ENCODE assay signal across 38 mouse cellular contexts in the genomic region with DNA sequence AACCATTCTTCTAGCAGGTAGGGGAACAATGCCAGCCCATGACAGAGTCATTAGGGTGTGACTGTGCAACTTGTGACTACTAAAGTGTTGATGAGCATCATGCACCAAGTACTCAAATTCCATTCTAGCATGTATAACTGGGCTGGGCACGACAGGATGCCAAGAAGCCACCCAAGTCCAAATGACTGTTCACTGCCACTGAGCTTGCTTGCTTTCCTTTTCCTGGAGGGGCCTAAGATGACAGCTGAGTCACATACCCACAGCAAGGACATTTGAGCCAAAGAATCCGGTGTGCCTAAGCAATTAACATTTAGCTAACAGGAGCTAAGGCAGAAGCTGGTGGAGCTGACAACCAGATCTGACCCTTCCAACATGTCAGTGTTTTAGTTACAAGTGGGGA. TPM values are rescaled to one million over a fixed set of nuclear protein-coding genes. Genes with fewer than 3 reads are reported as not detected.
A peak's percentile ranks its signal among the peaks of the same experiment; 100 is the strongest.
DNase-seq lines count a peak whose midpoint lies in the region; ATAC-seq lines count a peak whose summit lies in the region.
"Had no signal": no experiment of that assay in that cellular context is flagged by ENCODE, and none has a peak within 500 bp of the region (broad histone marks: within the 10 kb centered on the region; RNA-seq: fewer than 3 reads in every experiment).

No protein-coding gene starts in this region.

- no peak overlapping the region for H3K9ac ChIP-seq in forebrain, embryonic 14.5 days (ENCODE audit: low read length)
- H3K9ac ChIP-seq: embryonic facial prominence, embryonic 13.5 days; hindbrain, embryonic 12.5 days; intestine, embryonic 15.5 days; limb, embryonic 15.5 days; liver, embryonic 13.5 days; neural tube, embryonic 13.5 days; stomach, embryonic 15.5 days had no signal

- no peak overlapping the region for H3K27ac ChIP-seq in forebrain, embryonic 14.5 days (ENCODE audit: low read depth, low read length)
- H3K27ac ChIP-seq: embryonic facial prominence, embryonic 13.5 days; forebrain, embryonic 10.5 days; hindbrain, embryonic 12.5 days; hindbrain, postnatal 0 days; intestine, embryonic 15.5 days; kidney, postnatal 0 days; limb, embryonic 10.5 days; limb, embryonic 15.5 days; liver, embryonic 13.5 days; neural tube, embryonic 13.5 days; stomach, embryonic 15.5 days had no signal

- no peak for ATAC-seq in megakaryocyte, adult 5-6 weeks (ENCODE audit: poor library complexity, severe bottlenecking)
- ATAC-seq in forebrain, embryonic 14.5 days = no peak
- ATAC-seq: forebrain, embryonic 16.5 days; hindbrain, postnatal 0 days; intestine, embryonic 15.5 days; midbrain, embryonic 16.5 days had no signal

- H3K4me2 ChIP-seq in forebrain, embryonic 14.5 days (ENCODE audit: low read length) = no peak overlapping the region
- H3K4me2 ChIP-seq: embryonic facial prominence, embryonic 13.5 days; heart, embryonic 11.5 days; hindbrain, embryonic 12.5 days; intestine, embryonic 15.5 days; limb, embryonic 15.5 days; liver, embryonic 13.5 days; midbrain, embryonic 11.5 days; neural tube, embryonic 13.5 days; stomach, embryonic 15.5 days had no signal

- H3K9me3 ChIP-seq in megakaryocyte, embryonic 14.5 days = no peaks in the 10 kb centered on the region
- H3K9me3 ChIP-seq in forebrain, embryonic 14.5 days (replicated peaks; ENCODE audit: control insufficient read depth, low read length) = no peaks in the 10 kb centered on the region
- H3K9me3 ChIP-seq: embryonic facial prominence, embryonic 13.5 days; forebrain, embryonic 10.5 days; G1E; hindbrain, embryonic 12.5 days; intestine, embryonic 15.5 days; limb, embryonic 10.5 days; limb, embryonic 15.5 days; liver, embryonic 13.5 days; neural tube, embryonic 13.5 days; stomach, embryonic 15.5 days had no signal

- DNase-seq in adrenal gland, adult 2 months = peak; percentile 61
- DNase-seq in adrenal gland, adult 8-10 months = no peak
- DNase-seq in Muller cell, postnatal 12 days (ENCODE audit: inconsistent ontology term) = peak; percentile 78
- DNase-seq in urinary bladder, postnatal 4 days (ENCODE audit: low spot score in 2 of 2) = no peak
- DNase-seq in forebrain, embryonic 14.5 days (ENCODE audit: low spot score) = no peak
- DNase-seq: adrenal gland, postnatal 14 days; B cell, adult 2 months; cerebellum, adult 18-20 months; cerebellum, postnatal 10 days; gastrocnemius, postnatal 36 days; heart, adult 18-20 months; heart, postnatal 36 days; kidney, adult 2 months; kidney, postnatal 4 days; layer of hippocampus, postnatal 36 days; liver, embryonic 13.5 days; lung, adult 18-20 months; lung, postnatal 14 days; retina, postnatal 1 day; right cerebral cortex, postnatal 14 days; thymus, postnatal 25 days had no signal

- H3K27me3 ChIP-seq in megakaryocyte, embryonic 14.5 days (replicated peaks) = peaks cover 8% of the 10 kb centered on the region
- no peaks in the 10 kb centered on the region for H3K27me3 ChIP-seq in forebrain, embryonic 14.5 days (replicated peaks; ENCODE audit: control insufficient read depth, insufficient read depth, low read length)
- H3K27me3 ChIP-seq: embryonic facial prominence, embryonic 13.5 days; hindbrain, embryonic 12.5 days; intestine, embryonic 15.5 days; limb, embryonic 15.5 days; liver, embryonic 13.5 days; neural tube, embryonic 13.5 days; stomach, embryonic 15.5 days had no signal

- H3K4me3 ChIP-seq in megakaryocyte, embryonic 14.5 days (replicated peaks) = peak overlapping the region; percentile 4
- H3K4me3 ChIP-seq in forebrain, embryonic 14.5 days (ENCODE audit: low read depth, low read length) = no peak overlapping the region
- H3K4me3 ChIP-seq: embryonic facial prominence, embryonic 13.5 days; forebrain, embryonic 10.5 days; hindbrain, embryonic 12.5 days; intestine, embryonic 15.5 days; limb, embryonic 10.5 days; limb, embryonic 15.5 days; liver, embryonic 13.5 days; neural tube, embryonic 13.5 days; stomach, embryonic 15.5 days had no signal

- peaks cover 53% of the 10 kb centered on the region for H3K36me3 ChIP-seq in megakaryocyte, embryonic 14.5 days (replicated peaks; ENCODE audit: low read length)
- peaks cover 53% of the 10 kb centered on the region for H3K36me3 ChIP-seq in forebrain, embryonic 14.5 days (ENCODE audit: control insufficient read depth, insufficient read depth, low read length)

- 73% methylated on average over 2 of the region's 2 CpGs for WGBS in forebrain, embryonic 14.5 days

- peaks cover 77% of the 10 kb centered on the region for H3K4me1 ChIP-seq in megakaryocyte, embryonic 14.5 days
- H3K4me1 ChIP-seq in forebrain, embryonic 14.5 days (ENCODE audit: control insufficient read depth, insufficient read depth, low read length) = peaks cover 11% of the 10 kb centered on the region
- H3K4me1 ChIP-seq: intestine, embryonic 15.5 days; liver, embryonic 13.5 days; stomach, embryonic 15.5 days had no signal

RNA-seq across cellular contexts. Expression of a gene that starts 29.8 kb away (rescaled TPM):
- 10 to 100 TPM; 18.6 to 25.3 TPM for total RNA-seq in adrenal gland, adult 2 months (2021)
- polyA plus RNA-seq in adrenal gland, adult 2 months (2012; rRNA removed) = 3.7 and 4.0 TPM in 2 replicates
- total RNA-seq in adrenal gland, adult 8-10 months (2022) = 10 to 100 TPM; 20.4 to 30.0 (median 22.5) TPM
- polyA plus RNA-seq in megakaryocyte, embryonic 14.5 days (2012; ENCODE audit: insufficient read depth, low replicate concordance) = 0.56 and 3.4 TPM in 2 replicates
- total RNA-seq in megakaryocyte, adult 5-6 weeks (2015) = 31.8 and 36.4 TPM in 2 replicates
- total RNA-seq in megakaryocyte, adult 5-6 weeks (2017) = 34.2 and 35.3 TPM in 2 replicates
- 46.4 and 47.6 TPM in 2 replicates for polyA plus RNA-seq in forebrain, embryonic 14.5 days (2014; fragmentation: Nextera tagmentation; extraction: Ambion mirVana)

RNA-seq across cellular contexts. Expression of a gene that starts 29.9 kb away (rescaled TPM):
- 10 to 100 TPM; 37.2 to 48.4 TPM for total RNA-seq in adrenal gland, adult 2 months (2021)
- 20.5 and 31.9 TPM in 2 replicates for polyA plus RNA-seq in adrenal gland, adult 2 months (2012; rRNA removed)
- 10 to 100 TPM; 35.4 to 45.5 (median 42.4) TPM for total RNA-seq in adrenal gland, adult 8-10 months (2022)
- 11.1 and 44.5 TPM in 2 replicates for polyA plus RNA-seq in megakaryocyte, embryonic 14.5 days (2012; ENCODE audit: insufficient read depth, low replicate concordance)
- 27.8 and 33.4 TPM in 2 replicates for total RNA-seq in megakaryocyte, adult 5-6 weeks (2015)
- 93.2 and 103 TPM in 2 replicates for total RNA-seq in megakaryocyte, adult 5-6 weeks (2017)
- polyA plus RNA-seq in forebrain, embryonic 14.5 days (2014; fragmentation: Nextera tagmentation; extraction: Ambion mirVana) = 96.2 and 108 TPM in 2 replicates

RNA-seq across cellular contexts. Expression of a gene that starts 39.1 kb away (rescaled TPM):
- 10 to 100 TPM; 17.2 to 26.0 TPM for total RNA-seq in adrenal gland, adult 2 months (2021)
- 82.7 and 87.2 TPM in 2 replicates for polyA plus RNA-seq in adrenal gland, adult 2 months (2012; rRNA removed)
- 10 to 100 TPM; 15.9 to 29.0 (median 22.4) TPM for total RNA-seq in adrenal gland, adult 8-10 months (2022)
- 11.4 and 13.6 TPM in 2 replicates for polyA plus RNA-seq in megakaryocyte, embryonic 14.5 days (2012; ENCODE audit: insufficient read depth, low replicate concordance)
- total RNA-seq in megakaryocyte, adult 5-6 weeks (2015) = 51.2 and 57.6 TPM in 2 replicates
- total RNA-seq in megakaryocyte, adult 5-6 weeks (2017) = 30.9 and 40.7 TPM in 2 replicates
- polyA plus RNA-seq in forebrain, embryonic 14.5 days (2014; fragmentation: Nextera tagmentation; extraction: Ambion mirVana) = 18.0 and 26.0 TPM in 2 replicates

Comparison
In these comparisons a context has a peak if more than half of its experiments do, and no peak if none do; other contexts are left out.
1. DNase-seq: peak in adrenal gland, adult 2 months (single experiment) and Muller cell, postnatal 12 days (single experiment); none in adrenal gland, adult 8-10 months (single experiment), urinary bladder, postnatal 4 days (0 of 2) and forebrain, embryonic 14.5 days (single experiment).